Mouse (Mus musculus) hindbrain, embryonic 16.5 days (tissue): ENCODE measurements around the gene Aif1. TPM values are rescaled to one million over a fixed set of nuclear protein-coding genes. Genes with fewer than 3 reads are reported as not detected.

ENCODE experiments used
- ATAC-seq: fragments of 200-750 bp; cut with Nextera tagmentation; 2 replicates; pipeline ENCODE4 v1.8.0; 2017; ENCODE audit warnings: moderate TSS enrichment, moderate library complexity
- H3K27ac ChIP-seq: fragments of 300-500 bp; sonication (generic); 2 replicates; pipeline ENCODE4 v1.5.1; 2014; ENCODE audit warnings: low read depth, mild to moderate bottlenecking, control low read depth, low read length, moderate library complexity
- H3K27me3 ChIP-seq: fragments of 300-500 bp; sonication (generic); replicated peaks from 2 replicates; pipeline ENCODE4 v1.6.1; 2014; ENCODE audit warnings: low read length; ENCODE audit not compliant: control insufficient read depth, insufficient read depth
- H3K36me3 ChIP-seq: fragments of 300-500 bp; sonication (generic); 2 replicates; pipeline ENCODE4 v1.6.1; 2014; ENCODE audit warnings: mild to moderate bottlenecking, low read length, moderate library complexity, mixed read lengths; ENCODE audit not compliant: control insufficient read depth, insufficient read depth
- H3K4me1 ChIP-seq: fragments of 300-500 bp; sonication (generic); 2 replicates; pipeline ENCODE4 v1.6.1; 2014; ENCODE audit warnings: low read depth, low read length; ENCODE audit not compliant: control insufficient read depth, insufficient read depth
- H3K4me2 ChIP-seq: fragments of 300-500 bp; sonication (generic); 2 replicates; pipeline ENCODE4 v1.6.1; 2014; ENCODE audit warnings: mild to moderate bottlenecking, low read length, control low read depth, moderate library complexity
- H3K4me3 ChIP-seq: fragments of 300-500 bp; sonication (generic); 2 replicates; pipeline ENCODE4 v1.5.1; 2014; ENCODE audit warnings: mild to moderate bottlenecking, low read length, control low read depth, moderate library complexity
- H3K9ac ChIP-seq: fragments of 300-500 bp; sonication (generic); 2 replicates; pipeline ENCODE4 v1.6.1; 2014; ENCODE audit warnings: low read depth, mild to moderate bottlenecking, control low read depth, low read length, moderate library complexity
- H3K9me3 ChIP-seq: fragments of 300-500 bp; sonication (generic); 2 replicates; pipeline ENCODE4 v1.6.1; 2014; ENCODE audit warnings: mild to moderate bottlenecking, low read length, moderate library complexity; ENCODE audit not compliant: control insufficient read depth
- WGBS: fragments of 180-500 bp; shearing (Covaris S2); extraction: QIAGEN DNeasy Blood & Tissue Kit; methylation state at CpG from one replicate; pipeline ENCODE4 v1.1.7; 2014; 5-methylcytosine and 5-hydroxymethylcytosine counted together
- polyA plus RNA-seq: library from polyadenylated mRNA; unstranded; fragments of >200 nt; fragmentation: Nextera tagmentation; extraction: Ambion mirVana; gene quantifications from 2 replicates; pipeline ENCODE4 v1.2.1, GENCODE M21; 2015

The Aif1 gene
- polyA plus RNA-seq, 1 experiment from 2014 or later: 10.1 TPM

DNA sequence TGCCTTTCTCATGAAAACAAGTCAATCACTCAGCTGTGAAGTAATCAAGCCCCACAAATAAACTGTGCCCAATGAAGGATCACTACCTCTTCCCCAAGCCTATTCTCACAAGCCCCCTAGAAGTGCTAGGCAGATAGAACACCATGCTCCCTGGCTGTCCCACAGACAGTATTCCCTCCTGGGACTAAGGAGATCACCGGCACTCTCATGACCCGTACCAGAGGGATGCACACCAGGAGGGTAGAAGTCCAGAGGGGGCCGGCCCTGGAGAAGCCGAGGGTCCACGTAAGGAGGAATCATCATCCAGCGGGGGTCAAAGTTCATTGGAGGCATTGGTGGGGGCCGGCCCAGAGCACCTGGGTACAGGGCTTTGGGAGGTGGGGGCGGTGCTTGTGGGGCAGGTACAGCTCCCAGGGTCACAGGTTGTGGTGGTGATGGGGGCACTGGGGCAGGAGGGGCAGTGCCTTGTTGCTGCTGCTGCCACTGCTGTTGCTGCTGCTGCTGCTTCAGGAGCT, 18.1 kb downstream of the Aif1 start:
- no peaks in the 10 kb centered on the region for H3K27me3 ChIP-seq
- H3K36me3 ChIP-seq: peaks cover 90% of the 10 kb centered on the region
- H3K4me3 ChIP-seq: no peak overlapping the region
- no peak overlapping the region for H3K4me2 ChIP-seq
- ATAC-seq: no peak
- no peak overlapping the region for H3K27ac ChIP-seq
- H3K4me1 ChIP-seq: peaks cover 12% of the 10 kb centered on the region
- H3K9ac ChIP-seq: no peak overlapping the region
- H3K9me3 ChIP-seq: no peaks in the 10 kb centered on the region
- 95% methylated on average over 8 of the region's 8 CpGs for WGBS

DNA sequence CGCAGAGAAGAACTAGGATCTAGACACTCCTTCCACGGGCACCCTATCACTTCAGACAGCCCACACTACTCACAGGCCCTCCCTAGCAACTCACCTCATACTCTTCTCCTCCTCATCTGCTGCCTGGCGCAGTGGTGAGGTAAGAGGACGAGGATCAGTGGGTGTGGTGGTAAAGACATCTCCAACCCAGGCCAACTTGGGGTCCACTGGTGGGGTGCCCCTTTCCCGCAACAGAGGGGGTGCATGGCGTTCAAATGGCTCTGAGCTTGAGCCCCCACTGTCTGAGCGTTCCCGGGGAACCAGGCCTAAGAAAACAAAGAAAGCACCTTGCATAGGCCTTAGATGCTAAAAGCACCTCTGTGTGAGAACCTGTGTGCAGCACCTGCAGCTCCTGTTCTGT, 18.6 kb downstream of the Aif1 start:
- Histone ChIP-seq H3K27ac (no peak overlapping the region), H3K27me3 (no peaks in the 10 kb centered on the region), H3K9me3 (no peaks in the 10 kb centered on the region), H3K4me3 (no peak overlapping the region), H3K9ac (no peak overlapping the region), H3K36me3 (peaks cover 95% of the 10 kb centered on the region), H3K4me2 (no peak overlapping the region), H3K4me1 (peaks cover 7% of the 10 kb centered on the region)
- ATAC-seq: no peak
- 91% methylated on average over 8 of the region's 8 CpGs for WGBS

DNA sequence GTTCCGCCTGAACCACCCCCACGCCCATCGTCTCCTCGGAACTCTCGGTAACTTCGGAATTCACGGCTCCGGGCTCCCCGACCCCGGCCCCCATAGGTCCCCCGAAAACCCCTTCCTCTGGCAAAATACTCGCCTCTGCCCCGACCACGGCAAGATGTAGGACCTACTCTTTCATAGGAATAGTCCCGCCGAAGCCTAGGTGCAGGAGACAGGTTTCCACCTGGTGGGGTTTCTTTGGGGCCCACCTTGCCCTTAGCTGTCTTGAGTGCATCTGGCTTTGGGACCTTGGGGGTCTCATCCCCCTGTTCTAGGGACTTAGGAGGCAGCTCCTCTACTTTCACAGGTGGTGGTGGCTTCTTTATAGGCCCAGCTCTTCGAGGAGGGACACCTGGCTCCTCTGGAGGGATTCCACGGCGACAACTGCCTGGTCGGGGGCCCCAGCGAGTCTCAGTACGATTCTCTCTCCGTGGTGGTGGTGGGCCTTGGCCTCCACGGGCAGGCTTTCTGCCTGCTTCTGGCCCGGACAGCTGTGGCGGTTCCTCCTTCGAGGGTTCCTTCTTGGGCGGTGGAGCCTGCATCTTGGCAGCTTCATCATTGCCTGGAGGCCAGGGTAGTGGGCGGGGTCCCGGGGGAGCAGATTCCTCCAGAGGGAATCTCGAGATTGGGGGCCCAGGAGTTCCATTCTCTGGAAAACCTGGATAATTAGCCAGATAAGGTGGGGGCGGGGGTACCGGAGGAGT, 19.2 kb downstream of the Aif1 start:
- Histone ChIP-seq H3K4me2 (no peak overlapping the region), H3K4me1 (peaks cover under 1% of the 10 kb centered on the region; the same call in 1 of the 2 replicates), H3K27ac (no peak overlapping the region), H3K9ac (no peak overlapping the region), H3K36me3 (peaks cover 97% of the 10 kb centered on the region), H3K27me3 (no peaks in the 10 kb centered on the region), H3K4me3 (no peak overlapping the region), H3K9me3 (no peaks in the 10 kb centered on the region)
- WGBS: 93% methylated on average over 33 of the region's 33 CpGs
- no peak for ATAC-seq

DNA sequence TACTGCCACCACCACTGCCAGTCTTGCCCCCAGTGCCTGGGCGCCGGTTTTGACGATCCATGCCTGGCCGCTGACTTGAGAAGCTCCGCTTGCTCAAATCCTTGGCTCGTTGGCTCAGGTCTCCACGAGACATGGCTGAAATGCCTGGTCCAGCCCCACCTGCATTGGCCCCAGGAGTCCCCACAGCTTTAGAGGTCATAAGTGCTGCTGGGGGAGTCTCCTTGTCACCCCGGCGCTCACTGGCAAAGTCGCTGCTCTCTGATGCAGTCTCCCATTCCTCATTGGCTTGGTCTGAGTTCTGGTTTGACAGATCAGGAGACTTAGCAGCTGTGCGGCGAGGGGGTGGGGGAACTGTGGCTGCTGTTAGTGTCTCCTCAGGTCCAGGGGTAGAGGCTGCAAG, 20.4 kb downstream of the Aif1 start:
- Histone ChIP-seq H3K36me3 (peaks cover 94% of the 10 kb centered on the region), H3K27me3 (no peaks in the 10 kb centered on the region), H3K27ac (no peak overlapping the region), H3K4me3 (no peak overlapping the region), H3K4me2 (no peak overlapping the region), H3K9ac (no peak overlapping the region), H3K9me3 (no peaks in the 10 kb centered on the region), H3K4me1 (no peaks in the 10 kb centered on the region)
- ATAC-seq: no peak
- 89% methylated on average over 12 of the region's 12 CpGs for WGBS

GRCm38 (mm10) chr17:35154616-35155015, 21.3 kb downstream of the Aif1 start:
- Histone ChIP-seq H3K4me3 (no peak overlapping the region), H3K9me3 (no peaks in the 10 kb centered on the region), H3K4me1 (no peaks in the 10 kb centered on the region), H3K4me2 (no peak overlapping the region), H3K27me3 (no peaks in the 10 kb centered on the region), H3K36me3 (peaks cover 94% of the 10 kb centered on the region), H3K27ac (no peak overlapping the region), H3K9ac (no peak overlapping the region)
- WGBS: 65% methylated on average over 7 of the region's 7 CpGs
- no peak for ATAC-seq

DNA sequence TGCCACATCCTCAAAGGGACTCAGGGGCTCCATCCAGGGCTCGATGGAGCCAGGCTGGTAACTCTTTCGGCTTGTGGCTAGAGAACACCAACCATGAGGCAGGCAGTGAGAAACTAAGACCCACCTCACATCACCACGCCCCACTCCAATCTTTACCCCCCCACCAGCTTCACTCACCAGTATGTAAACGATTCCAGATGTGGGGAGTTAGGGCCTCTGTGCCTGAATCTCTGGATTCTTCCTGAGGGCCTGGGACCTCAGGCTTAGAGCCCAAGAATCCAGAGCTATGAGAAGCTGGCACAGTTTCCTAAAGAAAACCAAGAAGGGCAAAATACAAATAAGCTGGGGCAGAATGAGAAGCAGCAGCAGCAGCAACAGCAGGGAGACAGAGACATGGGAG, 21.9 kb downstream of the Aif1 start:
- no peak overlapping the region for H3K9ac ChIP-seq
- H3K4me2 ChIP-seq: no peak overlapping the region
- H3K4me1 ChIP-seq: no peaks in the 10 kb centered on the region
- no peaks in the 10 kb centered on the region for H3K9me3 ChIP-seq
- WGBS: 88% methylated on average over 4 of the region's 4 CpGs
- no peaks in the 10 kb centered on the region for H3K27me3 ChIP-seq
- peaks cover 94% of the 10 kb centered on the region for H3K36me3 ChIP-seq
- H3K27ac ChIP-seq: no peak overlapping the region
- no peak for ATAC-seq
- H3K4me3 ChIP-seq: no peak overlapping the region

DNA sequence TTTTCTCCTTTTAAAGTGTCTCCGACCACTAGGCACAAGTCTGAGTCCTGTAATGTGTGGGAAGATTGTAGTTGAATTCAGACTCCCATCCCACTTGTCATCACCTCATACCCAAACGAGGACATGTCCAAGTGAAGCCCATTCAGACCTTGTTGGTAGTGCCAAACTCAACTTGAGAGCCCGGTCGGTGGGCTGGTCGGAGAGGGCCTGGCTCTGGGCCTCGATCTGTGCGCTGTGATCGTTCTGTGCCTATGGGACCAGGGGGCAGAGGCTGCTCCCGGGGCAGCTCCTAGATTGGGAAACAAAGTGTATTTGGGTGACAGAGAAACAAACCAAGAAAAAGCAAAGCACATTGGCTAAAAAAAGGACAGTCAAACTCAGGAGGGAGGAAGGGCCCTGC, 22.8 kb downstream of the Aif1 start:
- Histone ChIP-seq H3K27me3 (no peaks in the 10 kb centered on the region), H3K4me3 (no peak overlapping the region), H3K4me1 (no peaks in the 10 kb centered on the region), H3K27ac (no peak overlapping the region), H3K4me2 (no peak overlapping the region), H3K9me3 (no peaks in the 10 kb centered on the region), H3K9ac (no peak overlapping the region), H3K36me3 (peaks cover 92% of the 10 kb centered on the region)
- 92% methylated on average over 9 of the region's 9 CpGs for WGBS
- no peak for ATAC-seq

DNA sequence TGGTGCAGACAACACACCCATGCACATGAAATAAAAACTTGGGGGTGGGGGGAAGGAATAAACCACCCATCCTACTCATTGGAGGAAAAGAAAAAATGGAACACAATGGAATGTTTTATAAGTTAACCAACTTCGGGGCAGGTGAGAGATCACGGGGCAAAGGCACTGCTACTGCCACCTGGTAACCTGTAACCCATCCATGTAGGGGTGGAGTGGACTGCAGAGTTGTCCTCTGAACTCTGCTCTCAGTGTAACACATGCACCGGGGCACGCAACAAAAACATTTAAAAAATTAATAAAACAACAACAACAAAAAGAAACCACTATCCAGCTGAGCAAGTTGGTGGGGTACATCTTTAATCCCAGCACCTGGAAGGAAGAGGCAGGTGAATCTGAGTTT, 23.7 kb downstream of the Aif1 start:
- no peaks in the 10 kb centered on the region for H3K27me3 ChIP-seq
- no peaks in the 10 kb centered on the region for H3K4me1 ChIP-seq
- H3K9ac ChIP-seq: no peak overlapping the region
- no peak overlapping the region for H3K27ac ChIP-seq
- H3K36me3 ChIP-seq: peaks cover 88% of the 10 kb centered on the region
- no peak overlapping the region for H3K4me2 ChIP-seq
- H3K9me3 ChIP-seq: no peaks in the 10 kb centered on the region
- no peak for ATAC-seq
- no peak overlapping the region for H3K4me3 ChIP-seq
- WGBS: 93% methylated on average over 4 of the region's 4 CpGs

- Histone ChIP-seq H3K36me3 (peaks cover 87% of the 10 kb centered on the region), H3K4me2 (no peak overlapping the region), H3K4me1 (no peaks in the 10 kb centered on the region), H3K9me3 (peaks cover 3% of the 10 kb centered on the region; the same call in 1 of the 2 replicates), H3K27me3 (no peaks in the 10 kb centered on the region), H3K27ac (no peak overlapping the region), H3K4me3 (no peak overlapping the region), H3K9ac (no peak overlapping the region)
- 72% methylated on average over 5 of the region's 5 CpGs for WGBS
- ATAC-seq: no peak
Observed at GRCm38 (mm10) chr17:35147922-35148639, 27.8 kb downstream of the Aif1 start.
